Mouse (Mus musculus) left cerebral cortex, postnatal 14 days (tissue): Measurements from ENCODE around the gene Dab2. TPM values are rescaled to one million over a fixed set of nuclear protein-coding genes. Genes with fewer than 3 reads are reported as not detected.
A peak's percentile ranks its signal among the peaks of the same experiment; 100 is the strongest.

Experiments used
- DNase-seq, 2 experiments: peaks; one replicate each; pipeline ENCODE4 v3.0.0; 2021 to 2022; ENCODE audit warnings: low spot score in 2 of 2, mixed read lengths in 1 of 2
- intact Hi-C: fragments of 180-260 bp; cut with DNase I; formaldehyde crosslinking; loops from one replicate; pipeline ENCODE4 v1.15.1; 2025
- total RNA-seq, 2 experiments: library from RNA; stranded (reverse); gene quantifications; 2 replicates each; pipeline ENCODE4 v1.2.3; 2021

Gene Dab2
- total RNA-seq, 2 experiments from 2014 or later: 20.0 to 21.3 TPM

DNA sequence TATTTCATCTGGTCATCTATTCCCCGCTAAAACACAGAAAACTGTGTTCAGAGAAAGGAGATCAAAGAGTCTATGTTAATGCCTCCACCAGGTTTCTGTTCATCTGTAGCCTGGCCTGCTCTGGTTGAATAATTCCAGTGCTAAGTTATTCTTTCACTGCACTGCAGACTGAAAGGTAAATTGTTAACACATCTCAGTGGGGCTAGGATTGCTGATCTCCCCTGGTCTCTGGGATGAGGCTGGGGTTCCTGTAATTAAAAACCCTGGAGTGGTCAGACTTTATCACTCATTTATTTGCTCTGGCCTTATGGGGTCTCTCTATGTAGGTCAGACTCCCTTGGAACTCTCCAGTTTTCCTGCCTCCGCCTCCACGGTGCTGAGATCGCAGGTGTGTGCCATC lies 21.7 kb downstream of the Dab2 start:
- no peak for DNase-seq
- intact Hi-C loops: no loop called here

DNA sequence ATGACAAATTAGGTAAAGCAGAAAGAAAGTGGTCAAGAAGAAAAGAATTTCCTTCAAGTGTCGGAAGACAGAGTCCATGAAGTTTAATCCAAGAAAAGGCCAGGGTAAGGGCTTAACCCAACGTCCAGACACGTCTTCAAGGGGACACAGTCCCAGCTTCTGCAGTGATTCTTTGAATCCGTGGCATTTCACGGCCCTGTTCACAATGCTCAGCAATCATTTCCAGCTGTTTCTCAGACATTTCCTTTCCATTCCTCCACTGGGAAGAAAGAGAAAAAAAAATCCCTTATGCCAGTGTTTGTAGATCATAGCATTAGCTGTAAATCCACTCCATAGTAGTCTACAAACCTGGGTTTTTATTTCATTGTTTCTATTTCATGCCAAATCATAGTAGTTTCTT lies 22.7 kb downstream of the Dab2 start:
- intact Hi-C loops: loop anchor here (2.0 kb wide), 1 partner anchor 44 kb away; no protein-coding TSS in a partner anchor
- DNase-seq: no peak

DNA sequence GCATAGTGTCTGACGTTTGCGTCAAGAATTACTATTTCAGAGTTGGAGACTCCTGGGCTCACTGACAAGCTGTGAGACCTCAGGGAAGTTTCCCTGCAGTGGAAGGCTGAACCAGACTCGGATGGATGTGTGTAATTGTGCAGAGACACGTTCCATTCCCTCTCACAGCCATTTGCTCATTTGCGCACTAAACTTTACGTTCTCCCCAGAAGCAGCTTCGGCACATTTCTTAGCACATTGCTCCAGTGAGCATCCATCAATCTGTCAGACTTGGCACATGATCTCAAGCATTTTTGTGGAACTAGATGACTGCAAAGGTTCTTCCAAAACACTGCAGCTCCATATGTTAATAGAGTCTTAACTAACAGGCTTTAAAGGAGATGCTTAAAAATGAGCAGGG lies 24.0 kb downstream of the Dab2 start:
- DNase-seq: peak; percentile 6
- intact Hi-C loops: loop anchor here (2.0 kb wide), 1 partner anchor 43 kb away; no protein-coding TSS in a partner anchor

GRCm38 (mm10) chr15:6325443-6325842 lies 25.9 kb downstream of the Dab2 start:
- no peak for DNase-seq
- intact Hi-C loops: no loop called here

- intact Hi-C loops: no loop called here
- DNase-seq: peak in 1 of 2 experiments; percentile 26
These were observed 26.4 kb downstream of the Dab2 start for GRCm38 (mm10) chr15:6326011-6326410.

DNA sequence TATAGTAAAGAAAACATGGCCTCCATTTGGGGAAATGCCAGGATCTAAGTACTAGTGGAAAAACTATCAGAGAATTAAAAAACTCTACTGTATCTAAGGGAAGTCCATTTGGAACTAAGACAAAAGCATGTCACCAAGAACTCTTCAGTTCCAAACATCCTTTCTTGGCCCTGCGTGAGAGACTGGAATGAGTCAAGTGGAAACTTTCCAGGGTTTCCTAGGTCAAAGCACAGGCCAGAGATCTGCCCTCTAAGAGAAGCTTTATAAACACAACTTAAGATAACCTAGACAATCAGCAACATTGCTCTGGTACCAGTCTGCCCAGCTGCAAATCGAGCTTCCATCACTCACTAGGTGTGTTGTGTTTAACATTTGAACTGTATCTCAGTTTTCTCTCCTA lies 31.8 kb downstream of the Dab2 start:
- DNase-seq: no peak
- intact Hi-C loops: no loop called here

- intact Hi-C loops: no loop called here
- DNase-seq: no peak
These were observed 35.1 kb downstream of the Dab2 start for GRCm38 (mm10) chr15:6334664-6335206.

GRCm38 (mm10) chr15:6339767-6340166 lies 40.2 kb downstream of the Dab2 start:
- intact Hi-C loops: no loop called here
- no peak for DNase-seq

DNA sequence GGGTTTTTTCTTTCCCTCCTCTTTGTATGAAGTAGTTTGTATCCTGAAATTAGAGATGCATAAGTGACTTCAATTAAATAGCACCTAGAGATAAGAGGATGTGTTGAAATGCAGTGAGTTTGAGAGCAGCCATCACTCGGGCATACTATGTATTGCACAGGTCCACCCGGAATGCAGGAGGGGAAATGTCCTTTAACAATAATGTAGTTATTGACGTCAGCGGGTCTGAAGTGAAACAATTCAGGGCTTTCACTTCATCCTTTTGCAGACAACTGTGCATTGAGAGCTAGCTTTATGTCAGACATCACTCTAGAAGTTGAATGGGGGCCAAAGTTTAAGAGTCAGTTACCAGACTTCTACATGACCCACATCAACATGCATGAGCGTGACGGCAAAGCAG lies 40.8 kb downstream of the Dab2 start:
- DNase-seq: no peak
- intact Hi-C loops: no loop called here

DNA sequence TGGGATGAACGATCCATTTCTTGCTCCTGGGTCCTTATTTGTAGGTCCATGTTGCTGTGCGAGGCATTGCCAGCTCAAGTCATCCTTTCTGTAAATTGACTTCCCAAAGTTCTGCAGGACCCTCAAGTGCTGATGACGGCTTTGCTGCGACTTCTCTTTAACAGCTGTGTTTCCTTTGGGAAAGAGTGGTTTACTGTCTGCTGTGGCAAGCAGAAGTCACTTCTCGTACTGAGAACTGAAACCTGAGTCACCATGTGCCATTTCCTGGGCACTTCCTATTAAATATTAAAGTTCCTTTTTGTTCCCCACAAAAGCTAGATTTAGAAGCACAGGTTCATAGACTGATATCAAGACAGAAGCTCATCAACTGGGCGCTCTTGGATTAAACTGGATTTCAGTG lies 41.8 kb downstream of the Dab2 start:
- intact Hi-C loops: no loop called here
- no peak for DNase-seq

DNA sequence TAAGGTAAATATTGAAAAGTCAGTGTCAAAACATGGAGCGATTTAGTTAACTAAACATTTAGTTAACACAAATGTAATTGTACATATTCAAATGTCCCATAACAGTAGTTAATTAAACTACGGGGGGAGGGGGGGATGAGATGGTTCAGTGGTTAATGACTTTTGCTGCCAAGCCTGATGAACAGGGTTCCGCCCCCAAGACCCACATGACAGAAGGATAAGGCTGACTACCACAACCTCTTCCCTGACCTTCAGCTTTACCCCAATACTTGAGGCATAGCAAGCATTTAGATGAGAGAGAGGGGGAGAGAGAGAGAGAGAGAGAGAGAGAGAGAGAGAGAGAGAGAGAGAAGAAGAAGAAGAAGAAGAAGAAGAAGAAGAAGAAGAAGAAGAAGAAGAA lies 54.3 kb downstream of the Dab2 start:
- intact Hi-C loops: no loop called here
- no peak for DNase-seq

DNA sequence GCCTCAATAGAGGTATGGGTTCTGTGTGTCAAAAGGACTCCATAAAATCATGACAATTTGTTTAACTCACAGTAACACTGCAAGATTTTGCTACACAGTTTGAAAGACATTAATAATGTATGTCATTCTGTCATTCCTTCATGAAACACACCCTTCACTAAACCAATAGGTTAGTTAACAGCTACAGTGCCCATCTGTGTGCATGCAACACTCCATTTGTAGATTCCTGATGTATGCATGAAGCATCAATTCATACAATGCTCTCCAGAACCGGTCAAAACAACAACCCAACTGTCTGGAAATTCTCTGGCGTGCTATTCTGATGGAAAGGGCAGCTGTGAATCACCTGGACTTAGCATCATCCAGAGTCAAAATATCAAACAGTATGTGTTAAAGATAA lies 60.3 kb downstream of the Dab2 start:
- intact Hi-C loops: no loop called here

DNA sequence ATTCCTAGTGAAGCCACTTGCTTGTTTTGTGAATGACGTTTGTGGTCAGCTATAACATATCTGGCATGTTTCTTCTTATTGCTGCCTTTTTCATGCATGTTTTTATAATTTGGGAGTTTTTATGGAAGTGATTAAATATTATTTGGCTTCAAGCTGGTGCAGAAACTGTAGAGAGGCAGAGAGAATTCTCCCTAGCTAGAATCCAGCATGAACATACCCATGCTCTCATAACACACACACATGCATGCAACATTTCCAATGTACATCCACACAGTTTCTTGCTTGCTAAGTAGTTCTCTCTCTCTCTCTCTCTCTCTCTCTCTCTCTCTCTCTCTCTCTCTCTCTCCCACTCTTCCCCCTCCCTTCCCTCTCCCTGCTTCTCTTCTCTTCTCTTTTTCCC lies 70.4 kb downstream of the Dab2 start:
- intact Hi-C loops: no loop called here

More for the DNA sequence above, 60.3 kb downstream of the Dab2 start:
- no peak for DNase-seq

GRCm38 (mm10) chr15:6371486-6371885 lies 71.9 kb downstream of the Dab2 start:
- intact Hi-C loops: no loop called here
- DNase-seq: no peak

More for the DNA sequence above, 70.4 kb downstream of the Dab2 start:
- no peak for DNase-seq

GRCm38 (mm10) chr15:6375016-6375415 lies 75.4 kb downstream of the Dab2 start:
- intact Hi-C loops: no loop called here
- DNase-seq: no peak

- intact Hi-C loops: no loop called here
- DNase-seq: no peak
These were observed 76.4 kb downstream of the Dab2 start for GRCm38 (mm10) chr15:6376001-6376400.

DNA sequence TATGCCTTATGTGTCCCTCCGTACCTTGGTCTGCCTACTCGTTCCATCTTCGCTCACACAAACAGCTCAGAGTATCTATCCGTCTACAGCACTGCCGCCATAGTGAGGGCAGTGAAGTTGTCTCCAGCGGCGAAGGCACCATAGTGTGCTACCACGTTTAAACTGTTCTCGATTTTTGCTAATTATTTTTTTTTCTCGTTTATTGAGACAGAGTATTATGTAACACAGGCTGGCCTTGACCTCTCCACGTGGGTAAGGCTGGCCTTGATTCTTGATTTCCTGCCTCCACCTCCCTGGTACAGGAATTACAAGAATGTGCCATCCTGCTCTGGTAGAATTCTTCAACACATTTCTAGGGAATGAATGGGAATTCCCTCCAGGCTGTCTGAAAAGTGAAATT lies 77.2 kb downstream of the Dab2 start:
- intact Hi-C loops: no loop called here
- DNase-seq: no peak

GRCm38 (mm10) chr15:6384027-6384426 lies 84.4 kb downstream of the Dab2 start:
- no peak for DNase-seq
- intact Hi-C loops: loop anchor here (10.0 kb wide), 1 partner anchor 149 kb away; no protein-coding TSS in a partner anchor

- DNase-seq: no peak
These were observed 85.7 kb downstream of the Dab2 start for GRCm38 (mm10) chr15:6385241-6385640.

DNA sequence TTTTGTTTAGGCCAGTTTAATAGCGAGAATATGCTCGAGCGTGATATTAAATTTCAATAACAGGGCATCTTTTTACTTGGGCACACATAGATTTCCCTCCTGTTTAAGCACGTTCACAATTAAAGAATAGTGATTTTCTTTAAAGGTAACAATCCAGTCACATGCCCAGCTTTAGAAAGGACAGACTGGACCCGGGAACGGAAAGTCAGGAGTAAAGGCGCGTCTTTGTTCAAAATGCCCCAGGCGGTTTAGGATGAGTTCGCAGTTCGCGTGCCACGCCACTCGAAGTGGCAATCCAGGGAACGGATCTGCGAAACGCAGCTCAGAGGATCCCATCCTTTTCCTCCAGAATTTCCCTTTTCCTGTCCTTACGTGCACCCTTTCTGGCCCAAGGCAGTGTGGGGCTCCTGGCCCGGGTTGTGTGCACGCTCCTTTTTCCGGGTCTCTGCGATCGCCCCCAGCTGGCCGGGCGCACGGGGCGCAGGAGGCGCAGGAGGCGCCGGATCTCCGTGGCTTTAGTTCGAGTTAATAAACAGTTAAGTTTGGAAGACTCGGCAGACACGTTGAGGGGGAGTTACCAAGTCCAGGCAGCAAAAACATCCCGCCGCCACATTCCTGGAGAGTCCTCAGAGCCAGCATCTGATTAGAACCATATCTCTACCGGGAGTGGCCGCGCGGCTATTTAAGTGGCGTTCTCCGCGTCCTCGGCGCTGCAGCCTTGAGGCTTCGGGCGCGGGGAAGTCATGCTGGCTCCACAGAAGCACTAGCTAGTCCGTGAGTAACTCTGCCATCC lies 86.8 kb downstream of the Dab2 start:
- intact Hi-C loops: loop anchor here (10.0 kb wide), 1 partner anchor 152 kb away; no protein-coding TSS in a partner anchor
- peak; percentile 67 to 72 for DNase-seq

More at GRCm38 (mm10) chr15:6385241-6385640, 85.7 kb downstream of the Dab2 start:
- intact Hi-C loops: loop anchor here (10.0 kb wide), 1 partner anchor 150 kb away; no protein-coding TSS in a partner anchor
